Comparison of ENCODE assay signal across 9 mouse cellular contexts in genomic region chr7:25205355-25206093, GRCm38 (mm10). TPM values are rescaled to one million over a fixed set of nuclear protein-coding genes. Genes with fewer than 3 reads are reported as not detected.
A peak's percentile ranks its signal among the peaks of the same experiment; 100 is the strongest.
DNase-seq lines count a peak whose midpoint lies in the region; ATAC-seq lines count a peak whose summit lies in the region.
"Had no signal": no experiment of that assay in that cellular context is flagged by ENCODE, and none has a peak within 500 bp of the region (broad histone marks: within the 10 kb centered on the region; RNA-seq: fewer than 3 reads in every experiment).

No protein-coding gene starts in this region.

- peak; percentile 59 for DNase-seq in midbrain, embryonic 11.5 days (ENCODE audit: low spot score, missing footprints)
- no peak for DNase-seq in midbrain, embryonic 10.5 days (ENCODE audit: low spot score)
- peak; percentile 79 to 85 for DNase-seq in thymus, postnatal 36 days
- no peak for DNase-seq in embryo, embryonic 10.5 days (ENCODE audit: low spot score)
- DNase-seq in left cerebral cortex, adult 8-10 months (ENCODE audit: low spot score in 2 of 2), result no peak
- DNase-seq: kidney, postnatal 36 days had no signal

- H3K4me1 ChIP-seq in midbrain, embryonic 11.5 days (ENCODE audit: control insufficient read depth, insufficient read depth, low read length), result no peaks in the 10 kb centered on the region
- H3K4me1 ChIP-seq in midbrain, embryonic 10.5 days, result no peaks in the 10 kb centered on the region
- no peaks in the 10 kb centered on the region for H3K4me1 ChIP-seq in midbrain, embryonic 13.5 days (replicated peaks)

- H3K27ac ChIP-seq in midbrain, embryonic 11.5 days (ENCODE audit: low read depth, low read length), result no peak overlapping the region
- H3K27ac ChIP-seq in midbrain, embryonic 10.5 days (replicated peaks), result no peak overlapping the region
- no peak overlapping the region for H3K27ac ChIP-seq in midbrain, embryonic 13.5 days

- 84% methylated on average over 16 of the region's 16 CpGs for WGBS in midbrain, embryonic 11.5 days
- 92% methylated on average over 16 of the region's 16 CpGs for WGBS in midbrain, embryonic 10.5 days
- 91% methylated on average over 16 of the region's 16 CpGs for WGBS in midbrain, embryonic 13.5 days

- no peak overlapping the region for H3K4me3 ChIP-seq in midbrain, embryonic 11.5 days (ENCODE audit: low read depth, low read length)
- no peak overlapping the region for H3K4me3 ChIP-seq in midbrain, embryonic 10.5 days
- no peak overlapping the region for H3K4me3 ChIP-seq in midbrain, embryonic 13.5 days (replicated peaks)

- H3K9me3 ChIP-seq in midbrain, embryonic 11.5 days (ENCODE audit: control insufficient read depth, low read length), result no peaks in the 10 kb centered on the region
- H3K9me3 ChIP-seq in midbrain, embryonic 10.5 days (replicated peaks), result no peaks in the 10 kb centered on the region
- no peaks in the 10 kb centered on the region for H3K9me3 ChIP-seq in midbrain, embryonic 13.5 days

- H3K27me3 ChIP-seq in midbrain, embryonic 11.5 days (ENCODE audit: control insufficient read depth, insufficient read depth, low read length), result no peaks in the 10 kb centered on the region
- no peaks in the 10 kb centered on the region for H3K27me3 ChIP-seq in midbrain, embryonic 10.5 days (ENCODE audit: low read depth, poor library complexity, severe bottlenecking)
- no peaks in the 10 kb centered on the region for H3K27me3 ChIP-seq in midbrain, embryonic 13.5 days

- no peak overlapping the region for H3K9ac ChIP-seq in midbrain, embryonic 11.5 days (ENCODE audit: low read length)
- no peak overlapping the region for H3K9ac ChIP-seq in midbrain, embryonic 13.5 days (replicated peaks)

- H3K36me3 ChIP-seq in midbrain, embryonic 11.5 days (ENCODE audit: control insufficient read depth, insufficient read depth, low read length), result peaks cover 5% of the 10 kb centered on the region; the same call in 1 of the 2 replicates
- peaks cover 55% of the 10 kb centered on the region for H3K36me3 ChIP-seq in midbrain, embryonic 10.5 days
- peaks cover 93% of the 10 kb centered on the region for H3K36me3 ChIP-seq in midbrain, embryonic 13.5 days

- ATAC-seq in midbrain, embryonic 11.5 days (ENCODE audit: low FRiP score), result no peak
- peak; percentile 91 for ATAC-seq in inflammation-experienced regulatory T-cells, adult 6 months
- peak; percentile 73 for ATAC-seq in monocyte, adult 5-6 weeks (replicated peaks; ENCODE audit: insufficient number of reproducible peaks, low FRiP score, low TSS enrichment, poor library complexity, severe bottlenecking)
- no peak for ATAC-seq in midbrain, embryonic 13.5 days

- no peak overlapping the region for H3K4me2 ChIP-seq in midbrain, embryonic 11.5 days
- no peak overlapping the region for H3K4me2 ChIP-seq in midbrain, embryonic 13.5 days (replicated peaks)

RNA-seq across cellular contexts. Expression of gene Dedd2, which starts 14.9 kb away (rescaled TPM):
- polyA plus RNA-seq in midbrain, embryonic 11.5 days (2014; fragmentation: Nextera tagmentation; extraction: Ambion mirVana), result 6.9 and 7.7 TPM in 2 replicates
- polyA plus RNA-seq in midbrain, embryonic 10.5 days (2016; fragmentation: Nextera tagmentation; extraction: Ambion mirVana), result 8.4 TPM in 2 replicates
- 10 to 100 TPM; 24.6 to 26.2 (median 25.0) TPM for polyA plus RNA-seq in inflammation-experienced regulatory T-cells, adult 6 months (2017; shearing (Covaris generic))
- total RNA-seq in monocyte, adult 5-6 weeks (2017), result 75.0 to 94.7 TPM (median 76.7 TPM) in 3 replicates
- 10 to 100 TPM; 21.2 to 24.5 (median 22.2) TPM for total RNA-seq in left cerebral cortex, adult 8-10 months (2022)
- 12.5 and 13.3 TPM in 2 replicates for polyA plus RNA-seq in midbrain, embryonic 13.5 days (2015; fragmentation: Nextera tagmentation; extraction: Ambion mirVana)

RNA-seq across cellular contexts. Expression of gene Zfp526, which starts 15.7 kb away (rescaled TPM):
- polyA plus RNA-seq in midbrain, embryonic 11.5 days (2014; fragmentation: Nextera tagmentation; extraction: Ambion mirVana), result 2.7 and 3.2 TPM in 2 replicates
- polyA plus RNA-seq in midbrain, embryonic 10.5 days (2016; fragmentation: Nextera tagmentation; extraction: Ambion mirVana), result 2.7 and 2.8 TPM in 2 replicates
- 1 to 10 TPM; 2.2 to 4.0 (median 2.5) TPM for polyA plus RNA-seq in inflammation-experienced regulatory T-cells, adult 6 months (2017; shearing (Covaris generic))
- total RNA-seq in monocyte, adult 5-6 weeks (2017), result 2.4 to 9.8 TPM (median 2.6 TPM) in 3 replicates
- 10 to 100 TPM; 12.1 to 12.9 (median 12.8) TPM for total RNA-seq in left cerebral cortex, adult 8-10 months (2022)
- polyA plus RNA-seq in midbrain, embryonic 13.5 days (2015; fragmentation: Nextera tagmentation; extraction: Ambion mirVana), result 2.2 and 2.6 TPM in 2 replicates

RNA-seq across cellular contexts. Expression of gene Pou2f2, which starts 26.0 kb away (rescaled TPM):
- 26.6 and 31.3 TPM in 2 replicates for polyA plus RNA-seq in midbrain, embryonic 11.5 days (2014; fragmentation: Nextera tagmentation; extraction: Ambion mirVana)
- 13.6 and 26.5 TPM in 2 replicates for polyA plus RNA-seq in midbrain, embryonic 10.5 days (2016; fragmentation: Nextera tagmentation; extraction: Ambion mirVana)
- 10 to 100 TPM; 18.1 to 32.0 (median 30.0) TPM for polyA plus RNA-seq in inflammation-experienced regulatory T-cells, adult 6 months (2017; shearing (Covaris generic))
- 35.8 to 70.4 TPM (median 38.0 TPM) in 3 replicates for total RNA-seq in monocyte, adult 5-6 weeks (2017)
- total RNA-seq in left cerebral cortex, adult 8-10 months (2022), result 10 to 100 TPM; 10.5 to 13.2 (median 11.9) TPM
- 56.2 and 62.0 TPM in 2 replicates for polyA plus RNA-seq in midbrain, embryonic 13.5 days (2015; fragmentation: Nextera tagmentation; extraction: Ambion mirVana)

RNA-seq across cellular contexts. Expression of gene Gsk3a, which starts 32.1 kb away (rescaled TPM):
- polyA plus RNA-seq in midbrain, embryonic 11.5 days (2014; fragmentation: Nextera tagmentation; extraction: Ambion mirVana), result 12.8 and 14.6 TPM in 2 replicates
- polyA plus RNA-seq in midbrain, embryonic 10.5 days (2016; fragmentation: Nextera tagmentation; extraction: Ambion mirVana), result 9.3 and 10.5 TPM in 2 replicates
- polyA plus RNA-seq in inflammation-experienced regulatory T-cells, adult 6 months (2017; shearing (Covaris generic)), result 10 to 100 TPM in 1 of 3 experiments, 1 to 10 TPM in 2; 8.5 to 13.3 (median 8.9) TPM
- 42.8 to 71.0 TPM (median 43.0 TPM) in 3 replicates for total RNA-seq in monocyte, adult 5-6 weeks (2017)
- total RNA-seq in left cerebral cortex, adult 8-10 months (2022), result 100 to 1,000 TPM; 214 to 232 (median 222) TPM
- polyA plus RNA-seq in midbrain, embryonic 13.5 days (2015; fragmentation: Nextera tagmentation; extraction: Ambion mirVana), result 13.7 and 15.9 TPM in 2 replicates

RNA-seq across cellular contexts. Expression of gene Erf, which starts 45.0 kb away (rescaled TPM):
- 11.7 and 13.9 TPM in 2 replicates for polyA plus RNA-seq in midbrain, embryonic 11.5 days (2014; fragmentation: Nextera tagmentation; extraction: Ambion mirVana)
- polyA plus RNA-seq in midbrain, embryonic 10.5 days (2016; fragmentation: Nextera tagmentation; extraction: Ambion mirVana), result 6.9 and 7.3 TPM in 2 replicates
- under 1 TPM; 0.34 to 0.70 (median 0.38) TPM for polyA plus RNA-seq in inflammation-experienced regulatory T-cells, adult 6 months (2017; shearing (Covaris generic))
- 3.7 to 8.1 TPM (median 7.3 TPM) in 3 replicates for total RNA-seq in monocyte, adult 5-6 weeks (2017)
- 10 to 100 TPM; 61.3 to 75.7 (median 69.9) TPM for total RNA-seq in left cerebral cortex, adult 8-10 months (2022)
- polyA plus RNA-seq in midbrain, embryonic 13.5 days (2015; fragmentation: Nextera tagmentation; extraction: Ambion mirVana), result 4.4 and 5.7 TPM in 2 replicates

Comparison
In these comparisons a context has a peak if more than half of its experiments do, and no peak if none do; other contexts are left out.
1. DNase-seq: peak in midbrain, embryonic 11.5 days (single experiment) and thymus, postnatal 36 days (2 of 2); none in midbrain, embryonic 10.5 days (single experiment), embryo, embryonic 10.5 days (single experiment) and left cerebral cortex, adult 8-10 months (0 of 2).
2. ATAC-seq: peak in inflammation-experienced regulatory T-cells, adult 6 months (single experiment) and monocyte, adult 5-6 weeks (single experiment); none in midbrain, embryonic 11.5 days (single experiment) and midbrain, embryonic 13.5 days (single experiment).